Mouse (Mus musculus) adrenal gland, postnatal 10 days (tissue): Measurements from ENCODE around the gene Tmem266. TPM values are rescaled to one million over a fixed set of nuclear protein-coding genes. Genes with fewer than 3 reads are reported as not detected.

Experiments used
- DNase-seq: peaks from one replicate; pipeline ENCODE4 v3.0.0; 2021; ENCODE audit warnings: mixed read lengths
- total RNA-seq, 2 experiments: library from RNA; stranded (reverse); gene quantifications; 2 replicates each; pipeline ENCODE4 v1.2.3; 2021

Gene Tmem266
- total RNA-seq, 2 experiments from 2014 or later, result 1.4 to 1.5 TPM

- DNase-seq, result no peak
These were observed 126.7 kb downstream of the Tmem266 start for GRCm38 (mm10) chr9:55453366-55453765.

- no peak for DNase-seq
These were observed 141.7 kb downstream of the Tmem266 start for GRCm38 (mm10) chr9:55468397-55468796.

GRCm38 (mm10) chr9:55476084-55476483 lies 149.4 kb downstream of the Tmem266 start:
- no peak for DNase-seq

DNA sequence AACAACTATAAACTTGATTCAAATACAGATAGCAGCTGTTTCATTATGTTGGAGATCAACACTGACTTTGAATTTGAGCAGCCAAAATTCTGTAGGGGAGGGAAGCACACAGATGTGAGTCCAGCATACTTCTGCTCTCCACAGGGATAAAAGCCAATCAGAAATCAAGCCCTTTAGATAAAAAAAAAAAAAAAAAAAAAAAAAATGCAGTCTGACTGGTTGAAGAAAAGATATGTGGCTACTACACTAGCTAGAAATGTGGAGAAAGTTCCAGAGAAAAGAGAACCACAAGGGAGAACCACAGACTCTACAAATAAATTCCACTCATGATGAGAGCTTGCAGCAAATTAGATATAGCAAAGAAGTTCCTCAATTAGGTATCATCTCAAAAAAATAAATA lies 152.0 kb downstream of the Tmem266 start:
- DNase-seq, result no peak

GRCm38 (mm10) chr9:55482116-55482515 lies 155.4 kb downstream of the Tmem266 start:
- DNase-seq, result peak; percentile 30

Other genes with a start within 250 kb of the Tmem266 start
- gene Ube2q2, start 178.1 kb upstream of the Tmem266 start, total RNA-seq, result 10 to 100 TPM; 39.2 to 39.6 TPM
- 10 to 100 TPM; 29.6 to 32.2 TPM for gene Fbxo22, start 118.0 kb upstream of the Tmem266 start, total RNA-seq
- 10 to 100 TPM; 33.3 to 38.9 TPM for gene Nrg4, start 69 bp upstream of the Tmem266 start, total RNA-seq
- 1,000 to 10,000 TPM; 1,213 to 1,256 TPM for gene Etfa, start 185.3 kb downstream of the Tmem266 start, total RNA-seq
- gene Isl2, start 211.8 kb downstream of the Tmem266 start, total RNA-seq, result not detected